Mouse (Mus musculus) spleen, postnatal 36 days (tissue): ENCODE measurements around the gene Rnf152.

Source experiments
- DNase-seq, 2 experiments: peaks; one replicate each; pipeline ENCODE4 v3.0.0; 2022; ENCODE audit warnings: low spot score in 2 of 2, mixed read lengths in 1 of 2

Rnf152 gene

DNA sequence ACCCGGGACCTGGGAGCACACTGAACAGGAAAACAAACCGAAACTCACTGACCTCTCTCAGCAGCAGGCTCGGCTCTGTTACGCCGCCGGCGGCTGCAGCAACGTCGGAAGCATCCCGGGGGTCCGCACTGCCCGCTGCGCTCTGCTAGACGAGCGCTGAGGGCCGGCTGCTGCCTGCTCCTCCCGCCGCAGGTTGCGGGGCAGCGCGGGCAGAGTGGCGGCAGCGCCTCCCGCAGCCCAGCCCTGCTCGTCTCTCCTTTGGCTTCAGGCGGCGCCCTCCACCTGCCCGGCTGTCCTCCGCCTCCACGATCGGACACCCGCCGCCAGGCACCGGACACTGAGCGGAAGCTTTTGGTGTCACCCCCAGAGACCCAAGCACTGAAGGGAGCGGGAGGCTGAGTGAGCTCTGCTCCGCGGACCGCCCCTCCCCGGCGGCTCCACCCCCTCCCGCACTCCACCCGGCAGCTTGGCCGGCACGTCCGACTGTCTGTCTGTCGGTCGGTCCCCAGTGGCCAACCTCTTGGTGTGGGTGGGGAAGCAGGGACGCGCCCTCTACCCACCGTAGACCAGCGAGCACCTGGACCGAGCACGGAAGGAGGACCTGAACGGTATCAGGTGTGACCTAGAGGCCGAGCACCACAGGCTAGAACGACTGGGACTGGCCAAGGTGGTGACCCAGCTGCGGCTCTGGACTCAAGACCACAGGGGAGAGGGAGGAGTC is at the start of gene Rnf152:
TSS of gene Rnf152 (minus strand) at position 420 of the 721 bp plus-strand sequence.
- DNase-seq = peak in 1 of 2 experiments; percentile 3

DNA sequence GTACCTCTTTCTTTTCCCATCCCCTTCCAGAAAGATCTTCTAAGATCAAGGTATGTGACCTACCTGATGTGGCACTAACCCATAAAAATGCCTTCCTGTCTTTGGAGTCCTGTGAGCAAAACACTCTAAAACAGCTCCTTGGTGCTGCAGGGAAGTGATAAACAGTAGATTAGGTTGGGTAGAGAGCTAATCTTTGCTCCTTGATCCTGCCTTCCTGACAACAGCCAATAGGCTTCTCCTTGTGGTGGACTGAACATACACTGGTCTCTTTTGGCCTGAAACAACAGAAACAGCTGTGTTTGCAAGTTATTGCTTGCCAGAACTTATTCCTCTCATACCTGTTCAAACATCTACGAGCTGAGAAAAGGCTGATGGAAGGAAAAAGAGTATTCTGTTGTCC is 46.3 kb upstream of the Rnf152 start:
- no peak for DNase-seq

DNA sequence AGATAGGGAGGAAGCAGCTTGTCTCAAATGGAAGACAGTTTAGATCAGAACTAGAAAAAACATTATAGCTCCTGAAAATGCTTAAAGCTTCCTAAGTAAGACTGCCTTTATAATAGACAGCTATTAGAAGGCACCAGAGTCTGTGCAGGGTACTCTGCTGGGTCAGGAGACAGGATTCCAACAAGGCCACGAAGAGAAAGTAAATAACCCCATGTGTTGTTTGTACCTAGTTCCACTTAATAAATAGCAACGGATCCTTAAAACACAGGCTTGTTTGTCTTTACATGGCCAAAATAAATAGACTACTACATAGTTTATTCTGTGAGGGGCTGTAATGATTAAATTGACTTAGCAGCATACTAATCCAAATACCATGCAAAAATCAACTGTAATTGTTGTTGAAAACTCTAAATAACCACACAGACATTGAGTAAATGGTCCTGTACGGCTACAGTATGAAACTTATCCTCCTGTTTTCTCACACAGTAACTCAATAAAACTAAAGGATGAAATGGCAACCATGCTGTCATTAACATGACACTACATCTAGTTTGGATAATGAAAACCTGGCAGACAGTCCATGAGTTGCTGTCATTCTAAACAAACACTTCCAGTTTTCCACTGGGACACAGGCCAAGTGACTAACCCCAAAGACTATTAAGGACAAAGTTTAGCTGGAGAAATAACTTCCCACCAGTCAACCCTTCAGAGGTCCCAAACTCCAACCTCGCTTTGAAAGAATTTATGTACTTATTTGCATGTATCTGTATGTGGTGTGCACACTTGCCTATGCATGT is 27.8 kb upstream of the Rnf152 start:
- peak in 1 of 2 experiments; percentile 5 for DNase-seq

DNA sequence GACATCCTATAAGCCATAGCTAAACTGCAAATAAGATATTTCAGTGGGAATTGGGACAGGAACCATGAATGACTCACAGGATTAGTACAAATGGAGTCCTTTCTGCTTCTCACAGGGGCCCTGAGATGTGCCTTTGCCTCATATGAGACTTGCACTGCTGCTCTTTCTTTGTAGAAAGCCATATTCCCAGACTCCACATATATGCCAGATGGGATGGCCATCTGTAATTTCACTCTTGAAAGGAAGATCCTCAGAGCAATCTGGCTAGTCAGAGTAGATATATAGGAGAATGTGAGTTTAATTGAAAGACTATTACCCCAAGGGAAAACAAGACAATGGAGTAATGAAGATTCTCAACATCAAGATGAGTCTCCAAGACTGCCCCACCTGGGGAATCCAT is 21.0 kb upstream of the Rnf152 start:
- DNase-seq = no peak

DNA sequence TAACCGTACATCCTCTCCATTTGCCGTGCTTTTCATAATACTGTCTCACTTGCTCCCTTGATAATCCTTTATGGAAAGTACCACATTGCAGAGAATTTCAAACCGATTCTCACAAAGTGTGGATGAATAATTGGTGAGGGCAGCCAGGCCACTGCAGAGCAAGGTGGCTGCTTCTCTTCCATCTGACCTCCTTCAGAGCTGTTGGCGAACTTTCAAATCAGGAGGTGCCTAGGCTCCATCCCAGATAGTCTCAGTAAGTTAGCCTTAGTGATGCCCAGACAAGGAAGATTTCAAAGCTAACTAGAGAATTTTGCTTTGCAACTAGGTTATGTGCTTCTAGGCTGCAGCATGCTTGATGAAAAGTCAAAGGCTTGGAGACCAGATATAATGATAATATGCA is 18.1 kb upstream of the Rnf152 start:
- no peak for DNase-seq

DNA sequence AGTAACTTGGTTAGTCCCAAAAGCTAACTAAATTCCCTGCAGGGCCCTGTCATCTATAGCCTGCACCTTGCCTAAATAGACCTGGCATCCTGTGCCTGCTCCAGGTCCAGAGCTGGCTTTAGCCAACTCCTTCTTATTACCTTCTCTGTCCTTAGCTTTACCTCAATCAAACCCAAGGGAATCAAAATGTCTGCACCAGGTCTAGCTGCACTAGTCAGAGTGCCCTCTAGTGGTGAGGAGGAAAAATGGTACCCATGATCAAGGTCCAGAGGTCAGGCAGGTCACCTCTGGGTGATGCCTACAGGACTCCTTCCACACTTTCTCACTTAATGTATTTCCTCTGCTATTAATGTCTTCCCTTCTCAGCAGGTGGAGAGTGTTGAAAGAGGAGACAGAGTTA is 6.2 kb upstream of the Rnf152 start:
- DNase-seq = no peak

DNA sequence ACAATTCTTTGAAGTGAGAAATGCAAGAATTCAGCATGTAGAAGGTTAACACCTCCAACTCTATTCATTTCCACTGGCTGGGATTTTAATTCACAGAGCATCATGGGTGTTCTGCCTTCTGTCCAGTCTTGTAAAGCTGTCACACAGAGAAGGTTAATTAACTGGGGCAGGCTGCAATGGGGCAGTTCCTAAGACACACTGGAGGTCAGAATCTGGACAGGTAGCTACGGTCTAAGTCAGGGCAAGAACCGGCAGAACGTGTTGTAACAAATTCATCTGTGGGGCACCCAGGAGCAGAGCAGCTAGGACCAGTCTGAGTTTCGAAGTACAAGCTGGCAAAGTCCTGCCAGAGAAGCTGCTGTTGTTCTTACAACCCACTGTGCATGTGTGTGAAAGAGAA is 2.4 kb upstream of the Rnf152 start:
- DNase-seq = no peak

DNA sequence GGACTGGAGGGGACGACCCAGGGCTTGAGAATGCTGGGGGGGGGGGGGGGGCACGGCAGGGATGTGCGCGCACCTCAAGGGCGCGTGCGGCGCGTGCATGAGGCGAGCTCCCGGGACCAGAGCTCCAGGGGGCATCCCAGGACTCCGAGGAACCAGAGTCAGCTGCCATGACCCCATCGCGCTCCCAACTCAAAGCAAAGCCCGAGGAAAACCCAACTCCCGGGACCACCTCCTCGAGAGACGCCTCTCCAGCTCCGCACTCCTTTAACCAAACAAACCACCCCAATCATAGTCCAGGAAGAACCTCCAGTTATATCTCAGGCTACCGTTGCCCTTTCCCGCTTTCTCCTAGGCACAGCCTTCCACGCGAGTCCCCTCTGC is 610 bp downstream of the Rnf152 start:
- no peak for DNase-seq

DNA sequence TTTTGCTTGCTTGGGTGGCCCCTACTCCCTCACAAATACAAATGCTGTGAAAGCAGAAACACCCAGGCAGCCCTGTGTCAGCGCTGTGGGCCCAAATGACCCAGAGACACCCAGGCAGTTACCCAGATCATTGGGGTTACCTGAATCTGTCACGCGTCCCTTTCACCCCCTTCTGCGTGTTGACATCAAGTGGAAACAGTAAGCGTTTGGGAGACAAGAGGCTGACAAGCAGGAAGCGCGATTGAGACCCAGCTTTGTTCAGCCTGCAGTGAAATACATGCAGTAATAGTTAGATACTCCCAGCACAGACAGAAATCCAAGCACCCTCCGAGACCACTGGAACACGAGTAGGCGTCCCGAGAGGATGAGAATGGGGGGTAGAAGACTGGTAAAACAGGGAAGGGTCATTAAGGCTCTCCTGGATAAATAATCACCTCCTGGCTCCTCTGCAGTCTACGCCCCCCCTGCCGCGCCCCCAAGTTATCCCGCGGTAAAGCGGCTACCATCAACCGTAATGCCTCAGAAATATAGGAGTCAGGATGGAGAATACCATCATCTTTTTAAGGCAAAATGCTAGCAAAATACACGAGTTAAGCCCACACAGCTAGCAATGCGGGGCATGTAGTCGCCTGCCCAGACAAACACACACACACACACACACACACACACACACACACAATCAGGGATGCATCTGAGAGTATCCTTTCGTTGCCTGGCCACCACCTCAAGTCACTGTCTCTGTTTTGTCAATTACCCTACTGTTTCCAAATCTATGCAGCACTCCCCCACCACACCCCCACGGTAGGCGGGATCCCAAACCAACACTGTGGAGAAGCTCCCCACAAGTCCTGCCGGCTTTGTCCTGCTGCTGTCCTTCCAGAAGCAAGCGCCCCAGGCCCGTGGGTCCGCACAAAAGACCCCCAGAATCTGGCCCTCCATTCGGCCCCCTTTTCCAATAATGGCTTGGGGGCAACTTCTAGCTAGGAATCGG is 1.3 kb downstream of the Rnf152 start:
- DNase-seq = no peak

DNA sequence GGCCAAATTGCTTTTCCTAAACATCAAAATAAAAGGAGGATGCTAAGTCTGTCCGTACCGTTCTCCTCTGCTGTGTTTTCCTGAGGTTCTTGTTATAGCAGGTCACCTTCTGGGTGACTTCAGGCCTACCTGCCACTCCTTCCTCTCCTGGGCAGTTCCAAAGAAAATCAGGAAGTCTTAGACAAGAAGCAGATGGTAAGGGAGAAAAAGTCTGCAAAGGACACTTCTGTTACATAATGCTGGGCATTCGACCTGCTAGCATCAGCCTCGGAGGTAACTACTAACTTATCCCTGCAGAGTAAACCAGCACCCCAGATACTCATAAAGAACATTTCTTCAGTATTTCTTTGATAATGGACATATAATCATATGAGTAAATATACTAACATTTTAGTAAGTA is 4.7 kb downstream of the Rnf152 start:
- DNase-seq = no peak

DNA sequence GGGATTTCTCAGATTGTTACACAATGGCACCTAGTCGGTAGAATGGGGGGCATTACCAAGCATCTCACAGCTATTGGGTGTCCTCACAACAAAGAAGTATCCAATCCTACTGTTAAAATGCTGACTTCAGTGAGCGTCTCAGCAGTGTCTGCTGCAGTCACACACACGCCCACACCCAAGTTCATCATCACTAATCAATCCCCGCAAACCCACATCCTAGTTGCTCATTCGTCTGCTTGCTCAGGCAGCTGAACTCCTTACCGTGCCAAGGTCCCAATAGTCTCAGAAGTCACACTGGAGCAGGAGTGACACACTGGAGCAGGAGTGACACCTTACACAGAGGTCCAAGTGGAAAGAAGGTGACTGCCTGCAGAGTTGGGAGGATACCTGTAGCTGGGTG is 14.2 kb downstream of the Rnf152 start:
- DNase-seq = no peak

DNA sequence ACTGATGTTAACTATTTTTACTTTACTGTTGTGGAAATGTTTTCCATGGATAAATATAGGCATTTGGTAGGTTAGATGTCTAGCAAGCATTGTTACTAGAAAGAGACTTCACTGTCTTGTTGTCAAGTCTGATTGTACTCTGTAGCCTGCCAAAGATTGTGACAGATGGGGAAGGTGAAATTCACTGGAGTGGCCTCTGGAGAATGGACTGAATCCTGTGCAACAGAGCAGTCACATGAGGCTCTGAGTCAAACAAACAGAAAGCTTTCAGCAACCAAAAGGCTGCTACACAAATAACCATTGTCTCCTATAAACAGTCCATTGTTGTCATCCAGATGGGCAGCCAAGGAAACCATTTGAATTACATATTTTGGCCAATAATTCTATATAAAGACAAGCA is 15.6 kb downstream of the Rnf152 start:
- DNase-seq = no peak

DNA sequence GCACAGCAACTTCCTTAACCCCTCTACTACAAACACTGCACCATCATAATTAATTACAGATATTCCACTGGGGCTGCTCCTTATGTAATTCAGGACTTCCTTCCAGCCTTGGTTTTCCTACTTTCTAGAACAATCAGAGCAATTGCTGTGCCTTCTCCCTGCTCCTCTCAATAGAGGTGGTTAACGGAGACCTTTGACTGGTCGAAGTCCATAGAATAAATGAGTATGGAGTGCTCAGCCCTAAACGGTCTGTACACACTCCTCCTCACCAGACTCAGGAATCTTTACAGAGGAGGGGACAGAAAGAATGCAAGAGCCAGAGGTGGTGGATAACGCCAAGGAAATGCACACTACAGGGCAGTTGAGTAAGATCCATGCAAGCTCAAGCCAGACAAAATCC is 19.1 kb downstream of the Rnf152 start:
- DNase-seq = no peak

DNA sequence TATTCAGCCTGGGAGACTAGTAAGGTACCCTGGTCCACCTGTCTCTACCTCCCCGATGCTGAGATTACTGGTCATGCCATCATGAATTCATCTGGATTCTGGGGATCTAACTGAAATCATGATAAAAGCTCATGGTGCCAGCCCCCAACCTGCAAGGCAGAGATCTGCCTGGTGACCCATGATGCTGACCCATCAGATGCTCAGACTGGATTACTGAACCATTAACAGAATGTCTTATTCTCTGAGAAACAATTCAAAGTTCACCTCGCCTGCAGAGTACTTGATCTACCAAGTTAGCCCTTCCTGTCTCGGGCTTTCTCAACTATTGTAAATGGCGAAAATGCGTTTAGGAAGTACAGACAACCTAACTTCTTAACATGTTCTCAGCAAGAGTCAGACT is 20.4 kb downstream of the Rnf152 start:
- DNase-seq = no peak

DNA sequence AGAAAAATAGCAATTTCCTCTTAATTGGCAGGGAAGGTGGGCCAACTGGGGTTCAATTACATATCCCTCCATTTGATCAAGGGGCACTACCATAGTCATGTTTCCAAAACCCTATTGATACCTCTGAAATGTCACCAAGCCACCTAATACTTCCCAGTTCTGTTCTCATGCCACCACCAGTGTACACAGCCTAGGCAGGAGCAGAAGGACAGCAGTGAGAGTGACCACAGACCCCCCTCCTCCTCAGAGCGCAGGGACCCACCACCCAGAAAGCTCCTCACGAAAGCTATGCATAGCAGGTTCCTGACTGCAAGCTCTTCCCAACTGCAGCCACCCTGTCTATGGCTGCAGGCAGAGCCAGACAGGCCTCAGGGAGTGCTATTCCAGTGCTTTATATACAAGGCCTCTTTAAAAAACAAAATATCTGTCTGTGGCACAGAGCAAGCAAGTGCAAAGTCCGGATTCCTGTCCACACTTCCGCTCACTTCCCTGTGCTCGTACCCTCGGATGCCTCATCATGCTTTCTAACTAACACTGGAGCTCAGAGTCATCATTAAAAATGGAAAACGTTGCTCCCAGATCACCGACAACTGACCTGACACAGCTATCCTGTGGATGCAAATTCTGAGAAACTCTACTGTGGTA is 24.3 kb downstream of the Rnf152 start:
- DNase-seq = no peak

DNA sequence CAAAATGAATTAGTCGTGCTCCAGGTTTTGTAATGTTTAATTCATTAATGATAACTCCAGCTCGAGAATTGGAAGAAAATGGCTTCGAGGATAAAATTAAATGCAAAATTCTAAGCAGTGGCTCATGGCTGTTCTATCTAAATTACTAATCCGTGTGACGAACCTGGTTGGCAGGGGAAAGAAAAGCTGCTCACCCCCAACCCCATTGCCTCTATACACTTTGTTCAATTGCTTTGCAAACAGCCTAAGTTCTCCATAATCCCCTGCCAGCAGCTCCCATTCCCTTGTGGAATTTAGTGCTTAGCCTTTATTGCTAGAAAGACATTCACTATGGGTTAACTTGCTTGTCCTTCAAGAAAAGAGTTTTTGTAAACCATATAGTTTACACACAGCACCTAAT is 24.9 kb downstream of the Rnf152 start:
- DNase-seq = no peak

DNA sequence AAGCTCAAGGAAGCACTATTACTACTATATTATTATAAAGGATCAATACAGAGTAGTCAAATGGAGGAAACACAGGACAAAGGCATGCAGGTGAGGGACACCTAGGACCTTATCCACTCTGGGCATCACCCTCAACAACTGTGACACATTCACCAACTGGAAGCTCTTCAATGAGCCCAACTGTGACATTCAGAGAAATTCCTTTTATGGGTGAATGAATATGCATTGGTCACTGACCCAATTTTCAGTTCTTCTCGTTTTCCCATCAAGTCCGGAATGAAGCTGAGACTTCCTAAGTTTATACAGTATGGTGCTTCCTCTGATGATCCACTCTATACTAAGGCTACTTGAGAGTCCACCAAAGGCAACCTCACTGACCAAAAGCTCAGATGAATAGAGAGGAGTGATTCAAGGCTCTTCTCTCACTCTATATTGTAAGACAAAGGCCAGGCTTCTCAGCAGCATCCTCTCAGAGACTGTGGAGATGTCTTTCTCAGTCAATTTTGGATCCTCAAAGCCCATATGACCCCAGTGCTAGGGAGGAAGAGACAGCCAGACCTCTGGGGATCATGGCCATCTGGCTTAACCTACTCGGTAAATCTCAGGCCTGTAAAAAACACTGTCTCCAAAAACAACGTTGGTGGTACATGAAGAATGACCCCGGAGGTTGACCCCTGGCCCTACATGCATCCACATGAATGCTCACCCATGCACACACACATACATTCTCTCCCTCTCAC is 25.8 kb downstream of the Rnf152 start:
- no peak for DNase-seq

DNA sequence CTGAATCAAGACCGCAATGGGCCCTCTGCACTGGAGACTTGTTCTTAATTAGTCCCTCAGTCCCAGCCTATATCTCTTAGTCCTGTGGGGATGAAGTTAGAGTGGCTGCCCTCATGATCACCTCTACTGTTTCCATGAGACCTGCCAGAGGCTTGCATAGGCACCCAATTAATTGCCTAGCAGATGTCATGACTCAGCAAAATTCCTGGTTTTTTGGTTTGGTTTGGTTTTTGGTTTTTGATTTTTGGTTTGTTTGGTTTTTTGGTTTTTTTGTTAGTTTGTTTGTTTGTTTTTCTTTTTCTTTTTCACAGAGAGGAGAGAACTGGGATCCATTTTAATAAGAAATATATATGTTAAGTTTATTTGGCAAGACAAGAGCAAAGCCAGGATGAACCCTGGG is 28.7 kb downstream of the Rnf152 start:
- no peak for DNase-seq

DNA sequence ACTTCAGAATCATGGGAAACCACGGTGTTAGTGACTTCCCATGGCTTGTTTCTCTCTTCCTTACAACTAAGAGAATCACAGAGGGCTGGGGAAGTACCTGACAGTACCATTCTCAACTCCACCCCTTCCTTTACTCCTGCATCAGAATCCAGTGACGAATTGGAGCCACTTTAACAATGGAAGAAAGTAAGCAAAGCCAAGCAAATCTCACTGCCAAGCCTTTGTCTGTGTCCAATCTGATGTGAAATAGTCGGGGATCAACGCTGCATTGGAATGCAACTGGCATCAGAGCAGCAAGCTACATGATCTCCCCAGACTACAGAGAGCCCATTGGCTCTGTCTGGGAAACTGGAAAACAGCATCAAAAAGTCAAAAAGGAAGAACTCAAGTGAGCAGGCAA is 31.9 kb downstream of the Rnf152 start:
- DNase-seq = no peak

DNA sequence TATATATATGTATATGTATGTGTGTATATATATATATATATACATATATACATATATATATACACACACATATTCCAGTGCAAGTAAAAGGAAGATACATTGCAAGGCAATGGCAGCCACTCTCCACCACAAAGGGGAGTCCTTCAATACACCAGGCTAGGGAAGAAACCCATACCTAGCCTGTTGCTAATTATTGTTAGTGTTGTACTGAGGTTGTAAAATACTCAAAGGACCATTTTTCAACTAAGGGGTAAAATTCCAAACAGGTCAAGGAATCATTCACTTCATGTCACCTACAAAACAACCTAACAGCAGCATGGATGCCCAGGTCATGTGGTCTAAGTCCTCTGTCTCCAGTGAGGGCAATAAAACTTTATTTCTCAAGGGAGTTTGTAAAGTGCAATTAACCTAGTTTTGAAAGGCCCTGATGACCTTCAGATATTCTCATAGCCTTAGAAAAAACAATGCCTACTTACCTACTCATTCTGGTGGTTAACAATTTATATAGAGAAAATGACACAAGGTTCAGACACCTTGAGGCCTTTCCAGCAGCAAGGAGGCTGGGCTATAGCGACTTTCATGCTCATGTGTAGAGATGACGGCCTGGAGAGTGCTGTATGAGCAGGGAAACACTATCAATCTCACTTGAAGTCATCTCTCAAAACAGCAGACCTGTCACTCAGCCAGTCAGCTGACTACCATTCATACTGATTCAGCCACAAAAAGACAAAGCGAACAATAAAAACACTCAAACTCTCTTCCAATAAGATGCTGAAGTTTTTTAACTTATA is 42.3 kb downstream of the Rnf152 start:
- no peak for DNase-seq
